Mouse (Mus musculus) cerebellum, adult 11-12 months (tissue): Measurements from ENCODE around the gene Tmf1.

Source experiments
- DNase-seq: peaks from one replicate; pipeline ENCODE4 v3.0.0; 2022

Gene Tmf1

GRCm38 (mm10) chr6:97202477-97202876 is 23.6 kb upstream of the Tmf1 start:
- no peak for DNase-seq

- no peak for DNase-seq
Measured at GRCm38 (mm10) chr6:97200437-97200836, 21.5 kb upstream of the Tmf1 start.

GRCm38 (mm10) chr6:97179367-97179828 is 476 bp upstream of the Tmf1 start:
- no peak for DNase-seq

GRCm38 (mm10) chr6:97175716-97176115 is 3.2 kb downstream of the Tmf1 start:
- no peak for DNase-seq

GRCm38 (mm10) chr6:97150156-97150555 is 28.8 kb downstream of the Tmf1 start:
- no peak for DNase-seq

- DNase-seq: no peak
Measured at GRCm38 (mm10) chr6:97149721-97150120, 29.2 kb downstream of the Tmf1 start.

GRCm38 (mm10) chr6:97148383-97149251 is 30.3 kb downstream of the Tmf1 start, which contains the start of gene Eogt:
Gene Eogt (minus strand): TSS chr6:97149182.
- peak; percentile 77 for DNase-seq

- peak; percentile 52 for DNase-seq
Measured at GRCm38 (mm10) chr6:97147755-97148382, 31.1 kb downstream of the Tmf1 start.

GRCm38 (mm10) chr6:97145156-97145555 is 33.8 kb downstream of the Tmf1 start:
- DNase-seq: no peak

- DNase-seq: no peak
Measured at GRCm38 (mm10) chr6:97144359-97144758, 34.6 kb downstream of the Tmf1 start.

GRCm38 (mm10) chr6:97142611-97143010 is 36.3 kb downstream of the Tmf1 start:
- no peak for DNase-seq

- DNase-seq: no peak
Measured at GRCm38 (mm10) chr6:97141811-97142210, 37.1 kb downstream of the Tmf1 start.

- no peak for DNase-seq
Measured at GRCm38 (mm10) chr6:97132707-97133303, 46.1 kb downstream of the Tmf1 start.

- DNase-seq: no peak
Measured at GRCm38 (mm10) chr6:97131808-97132207, 47.1 kb downstream of the Tmf1 start.

- no peak for DNase-seq
Measured at GRCm38 (mm10) chr6:97130979-97131378, 47.9 kb downstream of the Tmf1 start.

- no peak for DNase-seq
Measured at GRCm38 (mm10) chr6:97124336-97125010, 54.4 kb downstream of the Tmf1 start.

GRCm38 (mm10) chr6:97120922-97121321 is 58.0 kb downstream of the Tmf1 start:
- no peak for DNase-seq

- no peak for DNase-seq
Measured at GRCm38 (mm10) chr6:97118327-97118726, 60.6 kb downstream of the Tmf1 start.

GRCm38 (mm10) chr6:97116896-97117295 is 62.0 kb downstream of the Tmf1 start:
- DNase-seq: no peak

GRCm38 (mm10) chr6:97114821-97115220 is 64.1 kb downstream of the Tmf1 start:
- DNase-seq: no peak

GRCm38 (mm10) chr6:97112177-97112576 is 66.7 kb downstream of the Tmf1 start:
- no peak for DNase-seq

- no peak for DNase-seq
Measured at GRCm38 (mm10) chr6:97106777-97107176, 72.1 kb downstream of the Tmf1 start.

GRCm38 (mm10) chr6:97106106-97106505 is 72.8 kb downstream of the Tmf1 start:
- DNase-seq: no peak
